Mouse (Mus musculus): ENCODE measurements around the gene Sgcb. TPM values are rescaled to one million over a fixed set of nuclear protein-coding genes. Genes with fewer than 3 reads are reported as not detected.

Gene Sgcb
- 9.3 TPM for polyA plus RNA-seq (2012; fragmentation: generic; extraction: Trizol)
- long read RNA-seq, experiment 1, transcript Sgcb-201 (6 exons, 3,786 nt): major isoform, 53 of 63 reads
- long read RNA-seq, experiment 1, partial matches to known transcripts: 4 of 63 reads
- long read RNA-seq, experiment 1, other reads (novel, unspliced or antisense): 6 of 63 reads
- long read RNA-seq, experiment 2, transcript Sgcb-201 (6 exons, 3,786 nt): major isoform, 113 of 125 reads
- long read RNA-seq, experiment 2, partial matches to known transcripts: 5 of 125 reads
- long read RNA-seq, experiment 2, other reads (novel, unspliced or antisense): 7 of 125 reads

- TF ChIP-seq CEBPB (IDR thresholded peaks at IDR 0.05; ENCODE audit: low read depth) (no peak), CTCF (IDR thresholded peaks at IDR 0.05; ENCODE audit: control insufficient read depth, insufficient read depth, insufficient read length) (no peak), FOSL1 (IDR thresholded peaks at IDR 0.05; ENCODE audit: insufficient read depth, low read length, poor library complexity, severe bottlenecking) (no peak), MAX (IDR thresholded peaks at IDR 0.05) (no peak), USF1 (IDR thresholded peaks at IDR 0.05; ENCODE audit: low read depth) (no peak), MYOD1 (IDR thresholded peaks at IDR 0.05; ENCODE audit: control insufficient read depth, insufficient read length, low read depth) (peak; percentile 45), MYOG (IDR thresholded peaks at IDR 0.05; ENCODE audit: control insufficient read depth, extremely low read depth, insufficient read length) (no peak)
- Histone ChIP-seq H3K27me3 (ENCODE audit: control insufficient read depth, insufficient read depth, insufficient read length) (peaks cover 15% of the 10 kb centered on the region), H3ac (ENCODE audit: control insufficient read depth, insufficient read length, low read depth) (peak within 1 kb of the TSS; percentile 81), H3K79me2 (ENCODE audit: control insufficient read depth, insufficient read depth) (no peaks in the 10 kb centered on the region), H3K4me3 (ENCODE audit: insufficient read depth, poor library complexity, severe bottlenecking) (peak within 1 kb of the TSS; percentile 45), H3K79me3 (ENCODE audit: low read depth) (no peaks in the 10 kb centered on the region), H3K36me3 (ENCODE audit: control insufficient read depth, insufficient read depth) (no peaks in the 10 kb centered on the region)
Observed at GRCm38 (mm10) chr5:73647261-73647900, at the start of gene Sgcb. TSS of gene Sgcb (minus strand) at chr5:73647790.

GRCm38 (mm10) chr5:73694254-73695015 lies 46.8 kb upstream of the Sgcb start:
- Histone ChIP-seq H3K4me3 (ENCODE audit: insufficient read depth, poor library complexity, severe bottlenecking) (no peak overlapping the region), H3K79me2 (ENCODE audit: control insufficient read depth, insufficient read depth) (no peaks in the 10 kb centered on the region), H3K27me3 (ENCODE audit: control insufficient read depth, insufficient read depth, insufficient read length) (no peaks in the 10 kb centered on the region), H3ac (ENCODE audit: control insufficient read depth, insufficient read length, low read depth) (no peak overlapping the region), H3K36me3 (ENCODE audit: control insufficient read depth, insufficient read depth) (no peaks in the 10 kb centered on the region), H3K79me3 (ENCODE audit: low read depth) (no peaks in the 10 kb centered on the region)
- TF ChIP-seq MYOG (IDR thresholded peaks at IDR 0.05; ENCODE audit: control insufficient read depth, extremely low read depth, insufficient read length) (no peak), FOSL1 (IDR thresholded peaks at IDR 0.05; ENCODE audit: insufficient read depth, low read length, poor library complexity, severe bottlenecking) (no peak), MAX (IDR thresholded peaks at IDR 0.05) (no peak)

- Histone ChIP-seq H3K79me2 (ENCODE audit: control insufficient read depth, insufficient read depth) (no peaks in the 10 kb centered on the region), H3K79me3 (ENCODE audit: low read depth) (no peaks in the 10 kb centered on the region), H3K27me3 (ENCODE audit: control insufficient read depth, insufficient read depth, insufficient read length) (no peaks in the 10 kb centered on the region), H3K36me3 (ENCODE audit: control insufficient read depth, insufficient read depth) (no peaks in the 10 kb centered on the region), H3ac (ENCODE audit: control insufficient read depth, insufficient read length, low read depth) (no peak overlapping the region), H3K4me3 (ENCODE audit: insufficient read depth, poor library complexity, severe bottlenecking) (no peak overlapping the region)
- TF ChIP-seq FOSL1 (IDR thresholded peaks at IDR 0.05; ENCODE audit: insufficient read depth, low read length, poor library complexity, severe bottlenecking) (no peak), MYOG (IDR thresholded peaks at IDR 0.05; ENCODE audit: control insufficient read depth, extremely low read depth, insufficient read length) (no peak), MAX (IDR thresholded peaks at IDR 0.05) (no peak), USF1 (IDR thresholded peaks at IDR 0.05; ENCODE audit: low read depth) (no peak), MYOD1 (IDR thresholded peaks at IDR 0.05; ENCODE audit: control insufficient read depth, insufficient read length, low read depth) (no peak), CTCF (IDR thresholded peaks at IDR 0.05; ENCODE audit: control insufficient read depth, insufficient read depth, insufficient read length) (no peak), CEBPB (IDR thresholded peaks at IDR 0.05; ENCODE audit: low read depth) (no peak)
Observed at GRCm38 (mm10) chr5:73693778-73694177, 46.2 kb upstream of the Sgcb start.

- Histone ChIP-seq H3K79me3 (ENCODE audit: low read depth) (no peaks in the 10 kb centered on the region), H3K79me2 (ENCODE audit: control insufficient read depth, insufficient read depth) (no peaks in the 10 kb centered on the region), H3K4me3 (ENCODE audit: insufficient read depth, poor library complexity, severe bottlenecking) (no peak overlapping the region), H3K36me3 (ENCODE audit: control insufficient read depth, insufficient read depth) (no peaks in the 10 kb centered on the region), H3ac (ENCODE audit: control insufficient read depth, insufficient read length, low read depth) (no peak overlapping the region), H3K27me3 (ENCODE audit: control insufficient read depth, insufficient read depth, insufficient read length) (no peaks in the 10 kb centered on the region)
- TF ChIP-seq CEBPB (IDR thresholded peaks at IDR 0.05; ENCODE audit: low read depth) (no peak), MYOG (IDR thresholded peaks at IDR 0.05; ENCODE audit: control insufficient read depth, extremely low read depth, insufficient read length) (no peak), MAX (IDR thresholded peaks at IDR 0.05) (no peak), CTCF (IDR thresholded peaks at IDR 0.05; ENCODE audit: control insufficient read depth, insufficient read depth, insufficient read length) (no peak), MYOD1 (IDR thresholded peaks at IDR 0.05; ENCODE audit: control insufficient read depth, insufficient read length, low read depth) (no peak), USF1 (IDR thresholded peaks at IDR 0.05; ENCODE audit: low read depth) (no peak), FOSL1 (IDR thresholded peaks at IDR 0.05; ENCODE audit: insufficient read depth, low read length, poor library complexity, severe bottlenecking) (no peak)
Observed at GRCm38 (mm10) chr5:73691723-73692520, 44.3 kb upstream of the Sgcb start.

GRCm38 (mm10) chr5:73690146-73690545 lies 42.6 kb upstream of the Sgcb start:
- TF ChIP-seq FOSL1 (IDR thresholded peaks at IDR 0.05; ENCODE audit: insufficient read depth, low read length, poor library complexity, severe bottlenecking) (no peak), CTCF (IDR thresholded peaks at IDR 0.05; ENCODE audit: control insufficient read depth, insufficient read depth, insufficient read length) (no peak), USF1 (IDR thresholded peaks at IDR 0.05; ENCODE audit: low read depth) (no peak)
- no peaks in the 10 kb centered on the region for H3K36me3 ChIP-seq (ENCODE audit: control insufficient read depth, insufficient read depth)
- H3K4me3 ChIP-seq (ENCODE audit: insufficient read depth, poor library complexity, severe bottlenecking): no peak overlapping the region
- H3K27me3 ChIP-seq (ENCODE audit: control insufficient read depth, insufficient read depth, insufficient read length): no peaks in the 10 kb centered on the region
- no peaks in the 10 kb centered on the region for H3K79me3 ChIP-seq (ENCODE audit: low read depth)
- no peaks in the 10 kb centered on the region for H3K79me2 ChIP-seq (ENCODE audit: control insufficient read depth, insufficient read depth)
- H3ac ChIP-seq (ENCODE audit: control insufficient read depth, insufficient read length, low read depth): no peak overlapping the region

Measured in C2C12 (cell line).